Mouse (Mus musculus): Measurements from ENCODE around the gene Kcnj14. TPM values are rescaled to one million over a fixed set of nuclear protein-coding genes. Genes with fewer than 3 reads are reported as not detected.
A peak's percentile ranks its signal among the peaks of the same experiment; 100 is the strongest.

The Kcnj14 gene
- total RNA-seq, 2 experiments from 2014 or later = 0.36 to 0.45 TPM

- DNase-seq = no peak
Measured at GRCm38 (mm10) chr7:45832428-45832827, 7.8 kb upstream of the Kcnj14 start.

GRCm38 (mm10) chr7:45831128-45831525 is 6.5 kb upstream of the Kcnj14 start:
- DNase-seq = no peak

- DNase-seq = peak; percentile 77
Measured at GRCm38 (mm10) chr7:45830427-45831127, 6.0 kb upstream of the Kcnj14 start, which contains the start of gene Grwd1. TSS of gene Grwd1 (minus strand) at chr7:45830944.

GRCm38 (mm10) chr7:45826631-45827030 is 2.0 kb upstream of the Kcnj14 start:
- DNase-seq = no peak

GRCm38 (mm10) chr7:45820913-45821312 is 3.7 kb downstream of the Kcnj14 start:
- no peak for DNase-seq

GRCm38 (mm10) chr7:45819843-45820242 is 4.7 kb downstream of the Kcnj14 start:
- DNase-seq = no peak

- DNase-seq = no peak
Measured at GRCm38 (mm10) chr7:45815984-45816351, 8.6 kb downstream of the Kcnj14 start.

GRCm38 (mm10) chr7:45815323-45815983 is 9.1 kb downstream of the Kcnj14 start:
- no peak for DNase-seq

GRCm38 (mm10) chr7:45814841-45815240 is 9.7 kb downstream of the Kcnj14 start:
- DNase-seq = no peak

- peak; percentile 99 for DNase-seq
Measured at GRCm38 (mm10) chr7:45813787-45814779, 10.5 kb downstream of the Kcnj14 start, which contains the start of gene Cyth2. TSS of gene Cyth2 (minus strand) at chr7:45814581.

GRCm38 (mm10) chr7:45812921-45813320 is 11.7 kb downstream of the Kcnj14 start:
- DNase-seq = no peak

GRCm38 (mm10) chr7:45809276-45810075 is 15.1 kb downstream of the Kcnj14 start:
- no peak for DNase-seq

- no peak for DNase-seq
Measured at GRCm38 (mm10) chr7:45808471-45808870, 16.1 kb downstream of the Kcnj14 start.

GRCm38 (mm10) chr7:45805941-45806340 is 18.6 kb downstream of the Kcnj14 start:
- no peak for DNase-seq

- DNase-seq = no peak
Measured at GRCm38 (mm10) chr7:45802551-45802950, 22.0 kb downstream of the Kcnj14 start.

- DNase-seq = peak; percentile 94
Measured at GRCm38 (mm10) chr7:45801348-45801747, 23.2 kb downstream of the Kcnj14 start.

GRCm38 (mm10) chr7:45800546-45801204 is 23.9 kb downstream of the Kcnj14 start:
- DNase-seq = no peak

- no peak for DNase-seq
Measured at GRCm38 (mm10) chr7:45800001-45800400, 24.6 kb downstream of the Kcnj14 start.

GRCm38 (mm10) chr7:45798931-45799330 is 25.7 kb downstream of the Kcnj14 start:
- no peak for DNase-seq

GRCm38 (mm10) chr7:45798511-45798836 is 26.1 kb downstream of the Kcnj14 start:
- DNase-seq = no peak

All from gastrocnemius, postnatal 10 days (tissue).